Mouse (Mus musculus): Measurements from ENCODE around the gene Sorcs2. TPM values are rescaled to one million over a fixed set of nuclear protein-coding genes. Genes with fewer than 3 reads are reported as not detected.

Sorcs2 gene
- total RNA-seq, 2 experiments from 2014 or later: 49.2 to 54.8 TPM

- DNase-seq (ENCODE audit: low spot score in 2 of 2): no peak
- H3K27ac ChIP-seq: no peak overlapping the region
- TF ChIP-seq CTCF (conservative IDR thresholded peaks at IDR 0.05): no peak
- no peak overlapping the region for H3K4me3 ChIP-seq
Observed at GRCm38 (mm10) chr5:36220626-36221025, 177.3 kb downstream of the Sorcs2 start.

GRCm38 (mm10) chr5:36220105-36220504, 177.8 kb downstream of the Sorcs2 start:
- H3K27ac ChIP-seq: no peak overlapping the region
- DNase-seq (ENCODE audit: low spot score in 2 of 2): no peak
- no peak for TF ChIP-seq CTCF (conservative IDR thresholded peaks at IDR 0.05)
- no peak overlapping the region for H3K4me3 ChIP-seq

DNA sequence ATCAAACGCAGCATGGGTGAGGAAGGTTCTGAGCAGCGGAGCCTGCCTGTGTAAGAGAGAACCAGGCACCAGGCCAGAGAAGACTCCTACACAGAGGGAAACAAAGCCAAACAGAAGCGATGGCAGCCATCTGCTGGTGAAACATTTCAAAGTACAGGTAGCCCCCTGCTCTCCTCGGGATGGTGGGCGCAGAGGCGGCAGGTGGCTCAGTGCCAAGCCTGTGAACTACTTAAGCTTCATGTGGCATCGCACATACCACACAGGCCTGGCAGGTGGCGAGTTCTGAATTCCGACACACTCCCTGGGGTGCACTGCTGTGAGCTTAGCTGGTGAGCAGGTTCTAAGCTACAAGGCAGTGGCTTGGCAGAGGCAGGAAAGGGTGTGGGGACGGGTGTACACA, 184.6 kb downstream of the Sorcs2 start:
- peak; percentile 93 for DNase-seq (ENCODE audit: low spot score in 2 of 2)
- peak overlapping the region; percentile 72 for H3K27ac ChIP-seq
- peak; percentile 52 for TF ChIP-seq CTCF (conservative IDR thresholded peaks at IDR 0.05)
- no peak overlapping the region for H3K4me3 ChIP-seq

DNA sequence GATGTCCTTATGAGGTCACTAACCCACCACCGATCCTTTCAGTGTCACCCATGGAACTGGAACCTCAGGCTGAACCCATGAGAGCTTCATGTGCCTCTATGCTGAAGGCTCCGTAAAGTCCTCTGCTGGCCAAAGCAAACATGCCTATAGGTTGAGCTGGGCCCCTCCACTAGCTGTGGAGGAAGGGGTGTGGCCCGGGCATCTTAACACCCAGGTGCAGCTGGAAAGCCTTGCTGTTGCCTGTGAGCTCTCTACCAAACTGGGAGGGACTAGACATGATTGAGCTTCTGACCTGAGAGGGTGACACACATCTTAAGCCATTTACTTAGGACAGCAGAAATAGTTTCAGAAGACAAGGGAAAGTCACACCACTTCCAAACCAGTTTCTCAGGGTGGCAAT, 189.1 kb downstream of the Sorcs2 start:
- no peak for DNase-seq (ENCODE audit: low spot score in 2 of 2)
- no peak for TF ChIP-seq CTCF (conservative IDR thresholded peaks at IDR 0.05)
- H3K27ac ChIP-seq: no peak overlapping the region
- H3K4me3 ChIP-seq: no peak overlapping the region

DNA sequence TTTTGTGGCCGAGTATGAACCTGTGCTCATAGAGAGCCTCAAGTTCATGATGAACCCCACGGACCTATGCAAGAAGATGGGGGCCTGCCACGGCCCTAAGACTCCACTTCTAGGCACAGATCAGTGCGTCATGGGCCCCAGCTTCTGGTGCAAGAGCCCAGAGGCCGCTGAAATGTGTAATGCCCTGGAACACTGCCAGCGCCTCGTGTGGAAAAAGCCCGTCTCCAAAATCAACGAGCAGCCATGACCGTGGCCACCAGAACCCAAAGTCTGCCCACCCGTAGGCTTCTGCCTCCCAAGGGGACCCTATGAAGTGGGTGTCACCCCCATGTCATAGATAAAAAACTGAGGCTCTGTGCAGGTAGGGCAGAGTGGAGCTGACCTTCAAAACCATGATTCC, 192.5 kb downstream of the Sorcs2 start:
- no peak overlapping the region for H3K27ac ChIP-seq
- no peak overlapping the region for H3K4me3 ChIP-seq
- TF ChIP-seq CTCF (conservative IDR thresholded peaks at IDR 0.05): no peak
- DNase-seq (ENCODE audit: low spot score in 2 of 2): no peak

- no peak within 1 kb of the TSS for H3K4me3 ChIP-seq
- no peak for DNase-seq (ENCODE audit: low spot score in 2 of 2)
- TF ChIP-seq CTCF (conservative IDR thresholded peaks at IDR 0.05): no peak
- H3K27ac ChIP-seq: peak within 1 kb of the TSS; percentile 62
Observed at GRCm38 (mm10) chr5:36203916-36204315, 194.0 kb downstream of the Sorcs2 start, which contains the start of gene Psapl1. Psapl1 (plus strand) TSS chr5:36204021.

- no peak overlapping the region for H3K4me3 ChIP-seq
- TF ChIP-seq CTCF (conservative IDR thresholded peaks at IDR 0.05): no peak
- peak overlapping the region; percentile 62 for H3K27ac ChIP-seq
- peak in 1 of 2 experiments; percentile 37 for DNase-seq (ENCODE audit: low spot score in 2 of 2)
Observed at GRCm38 (mm10) chr5:36203421-36203820, 194.5 kb downstream of the Sorcs2 start.

- DNase-seq (ENCODE audit: low spot score in 2 of 2): no peak
- TF ChIP-seq CTCF (conservative IDR thresholded peaks at IDR 0.05): no peak
- Histone ChIP-seq H3K4me3 (no peak overlapping the region), H3K27ac (peak overlapping the region; percentile 62)
Observed at GRCm38 (mm10) chr5:36202781-36203180, 195.2 kb downstream of the Sorcs2 start.

DNA sequence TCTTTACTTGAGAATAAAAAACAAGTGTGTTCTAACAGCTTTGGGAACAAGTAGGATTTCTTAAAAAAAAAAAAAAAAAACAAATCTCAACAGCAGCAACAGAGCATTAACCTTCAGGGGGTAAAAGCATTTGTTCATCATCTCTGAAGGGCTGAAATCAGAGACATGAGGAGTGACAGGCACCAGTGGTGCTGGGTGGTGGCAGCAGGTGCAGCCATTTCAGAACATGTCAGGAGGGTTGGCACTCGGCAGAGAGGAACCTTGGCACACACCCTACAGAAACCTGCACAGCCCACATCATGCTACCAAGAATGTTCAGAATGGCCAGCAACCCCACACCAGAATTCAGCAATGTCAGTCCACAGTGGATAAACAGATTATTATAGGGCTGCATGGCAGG, 198.4 kb downstream of the Sorcs2 start:
- Histone ChIP-seq H3K27ac (no peak overlapping the region), H3K4me3 (no peak overlapping the region)
- TF ChIP-seq CTCF (conservative IDR thresholded peaks at IDR 0.05): no peak
- no peak for DNase-seq (ENCODE audit: low spot score in 2 of 2)

DNA sequence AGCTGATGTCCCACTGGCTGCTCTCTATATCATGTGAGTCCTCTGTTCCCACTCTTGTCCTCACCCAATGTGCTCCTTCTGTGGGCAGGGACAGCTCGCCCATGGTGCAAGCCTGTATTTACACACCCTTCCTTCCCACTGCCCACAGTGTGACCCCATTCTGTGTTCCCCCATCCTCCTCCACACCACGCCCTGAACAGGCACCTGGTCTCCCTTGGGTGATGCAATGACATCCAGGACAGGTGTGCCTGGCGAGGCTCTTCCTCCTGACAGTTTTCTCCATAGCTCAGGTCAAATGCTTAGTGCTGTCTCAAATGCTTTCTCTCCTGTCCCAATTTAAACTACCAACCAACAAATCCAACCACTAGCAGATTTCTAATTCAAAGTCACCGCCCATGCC, 202.5 kb downstream of the Sorcs2 start:
- H3K4me3 ChIP-seq: no peak overlapping the region
- no peak for DNase-seq (ENCODE audit: low spot score in 2 of 2)
- TF ChIP-seq CTCF (conservative IDR thresholded peaks at IDR 0.05): no peak
- no peak overlapping the region for H3K27ac ChIP-seq

DNA sequence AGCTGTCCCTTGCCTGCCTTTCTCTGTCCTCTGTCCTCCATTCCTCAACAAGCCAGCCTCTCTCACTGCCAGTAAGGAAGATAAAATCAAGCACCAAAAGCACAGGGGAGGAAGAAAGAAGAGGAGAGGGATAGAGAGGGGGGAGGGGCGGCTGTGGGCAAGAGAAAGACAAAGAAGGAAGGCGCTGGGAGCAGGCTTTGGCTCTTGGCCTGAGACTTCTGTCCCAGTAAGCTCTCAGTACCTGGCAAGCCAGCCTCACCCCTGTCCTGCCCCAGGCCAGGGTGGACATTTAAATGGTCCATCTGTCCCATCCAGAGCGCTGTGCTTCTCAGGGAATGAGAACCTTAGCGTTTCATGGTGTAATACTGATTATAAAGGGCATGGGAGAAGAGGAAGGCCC, 203.3 kb downstream of the Sorcs2 start:
- no peak for TF ChIP-seq CTCF (conservative IDR thresholded peaks at IDR 0.05)

GRCm38 (mm10) chr5:36192677-36193076, 205.3 kb downstream of the Sorcs2 start:
- Histone ChIP-seq H3K27ac (no peak overlapping the region), H3K4me3 (no peak overlapping the region)
- no peak for DNase-seq (ENCODE audit: low spot score in 2 of 2)
- no peak for TF ChIP-seq CTCF (conservative IDR thresholded peaks at IDR 0.05)

More for the DNA sequence above, 203.3 kb downstream of the Sorcs2 start:
- DNase-seq (ENCODE audit: low spot score in 2 of 2): no peak
- Histone ChIP-seq H3K4me3 (no peak overlapping the region), H3K27ac (no peak overlapping the region)

DNA sequence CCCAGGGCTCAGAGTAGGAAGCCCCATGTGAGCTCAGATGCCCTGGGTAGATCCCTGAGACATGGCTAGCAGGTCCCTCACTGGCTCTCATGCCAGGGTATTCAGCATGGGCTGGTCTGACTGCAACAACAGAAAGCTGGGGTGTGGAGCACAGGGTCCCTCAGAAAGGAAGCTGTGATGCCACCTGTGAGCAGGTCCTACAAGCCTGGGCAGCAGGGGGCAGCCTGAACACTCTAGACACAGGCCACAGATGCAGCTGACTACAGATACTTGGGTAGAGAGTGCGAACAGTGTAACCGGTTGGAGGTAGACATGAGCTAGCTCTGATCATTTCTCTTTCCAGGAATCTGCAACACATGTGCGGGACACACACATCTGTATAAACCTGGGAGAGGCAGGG, 206.1 kb downstream of the Sorcs2 start:
- peak; percentile 56 for TF ChIP-seq CTCF (conservative IDR thresholded peaks at IDR 0.05)
- no peak for DNase-seq (ENCODE audit: low spot score in 2 of 2)

DNA sequence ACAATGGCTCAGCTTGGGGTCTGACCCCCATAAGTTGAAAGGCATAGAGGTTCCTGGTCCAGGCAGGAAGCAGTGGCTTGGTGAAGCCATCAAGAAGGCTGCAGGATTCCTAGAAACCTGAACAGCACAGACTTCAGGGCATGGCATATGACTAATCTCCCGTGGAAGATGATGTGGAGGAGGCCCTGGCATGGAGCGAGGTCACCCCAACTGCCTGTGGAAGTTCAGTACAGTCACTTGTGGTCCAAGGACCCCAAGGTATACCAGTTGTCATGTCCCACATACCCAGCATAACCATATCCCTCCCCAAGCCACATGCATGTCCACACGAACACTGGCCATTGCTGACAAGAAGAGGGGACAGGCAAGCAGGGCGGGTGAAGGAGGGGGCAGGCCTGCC, 206.7 kb downstream of the Sorcs2 start:
- no peak for TF ChIP-seq CTCF (conservative IDR thresholded peaks at IDR 0.05)
- no peak for DNase-seq (ENCODE audit: low spot score in 2 of 2)
- H3K27ac ChIP-seq: no peak overlapping the region
- H3K4me3 ChIP-seq: no peak overlapping the region

More for the DNA sequence above, 206.1 kb downstream of the Sorcs2 start:
- no peak overlapping the region for H3K27ac ChIP-seq
- H3K4me3 ChIP-seq: no peak overlapping the region

- H3K4me3 ChIP-seq: no peak overlapping the region
- TF ChIP-seq CTCF (conservative IDR thresholded peaks at IDR 0.05): no peak
- H3K27ac ChIP-seq: no peak overlapping the region
- no peak for DNase-seq (ENCODE audit: low spot score in 2 of 2)
Observed at GRCm38 (mm10) chr5:36188310-36188709, 209.6 kb downstream of the Sorcs2 start.
